Mouse (Mus musculus): ENCODE results near the gene Arhgef3.

DNA sequence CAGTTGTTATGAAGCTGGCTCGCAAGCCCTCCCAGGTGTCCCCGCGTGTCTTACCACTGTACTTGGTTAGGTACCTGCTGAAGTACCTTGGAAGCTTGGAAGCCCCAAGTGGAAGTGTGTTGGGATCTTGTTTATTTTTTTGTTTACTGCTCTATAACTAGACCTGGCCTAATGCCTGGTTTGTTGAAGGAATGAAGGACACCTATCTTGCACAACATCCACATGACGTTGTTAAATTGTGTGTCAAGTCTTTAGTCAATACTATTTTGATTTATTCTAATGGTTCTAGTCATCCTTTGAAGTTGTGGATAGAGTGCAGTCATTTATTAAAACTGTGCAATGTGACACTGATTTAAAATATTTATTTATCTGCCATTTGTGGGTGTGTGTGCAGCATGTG is 94.8 kb downstream of the Arhgef3 start:
- TF ChIP-seq CTCF (IDR thresholded peaks at IDR 0.05; ENCODE audit: borderline replicate concordance, control insufficient read depth, extremely low read depth, insufficient read depth, low read length, poor library complexity) (no peak), POLR2A (IDR thresholded peaks at IDR 0.05; ENCODE audit: control insufficient read depth, extremely low read depth, insufficient read depth, low read length, poor library complexity) (no peak)

All from thymus, adult 2 months (tissue).